Mouse (Mus musculus): Measurements from ENCODE around the gene Pml.

Gene Pml

GRCm38 (mm10) chr9:58201861-58202549, 47.6 kb downstream of the Pml start:
- no peak for DNase-seq (ENCODE audit: low spot score)

- DNase-seq (ENCODE audit: low spot score), result no peak
Measured at GRCm38 (mm10) chr9:58201091-58201842, 48.3 kb downstream of the Pml start.

- DNase-seq (ENCODE audit: low spot score), result no peak
Measured at GRCm38 (mm10) chr9:58200270-58201090, 49.1 kb downstream of the Pml start.

GRCm38 (mm10) chr9:58199381-58200269, 50.0 kb downstream of the Pml start:
- no peak for DNase-seq (ENCODE audit: low spot score)

GRCm38 (mm10) chr9:58198801-58199371, 50.7 kb downstream of the Pml start:
- DNase-seq (ENCODE audit: low spot score), result no peak

GRCm38 (mm10) chr9:58197781-58198701, 51.5 kb downstream of the Pml start:
- peak; percentile 87 for DNase-seq (ENCODE audit: low spot score)

GRCm38 (mm10) chr9:58196610-58197567, 52.7 kb downstream of the Pml start:
- DNase-seq (ENCODE audit: low spot score), result peak; percentile 46

- DNase-seq (ENCODE audit: low spot score), result no peak
Measured at GRCm38 (mm10) chr9:58196141-58196540, 53.4 kb downstream of the Pml start.

GRCm38 (mm10) chr9:58195671-58196070, 53.9 kb downstream of the Pml start:
- peak; percentile 48 for DNase-seq (ENCODE audit: low spot score)

GRCm38 (mm10) chr9:58194222-58194621, 55.4 kb downstream of the Pml start:
- DNase-seq (ENCODE audit: low spot score), result peak; percentile 42

- no peak for DNase-seq (ENCODE audit: low spot score)
Measured at GRCm38 (mm10) chr9:58184456-58184855, 65.1 kb downstream of the Pml start.

- DNase-seq (ENCODE audit: low spot score), result no peak
Measured at GRCm38 (mm10) chr9:58179390-58179789, 70.2 kb downstream of the Pml start.

GRCm38 (mm10) chr9:58177165-58177564, 72.4 kb downstream of the Pml start:
- no peak for DNase-seq (ENCODE audit: low spot score)

- DNase-seq (ENCODE audit: low spot score), result no peak
Measured at GRCm38 (mm10) chr9:58175745-58176487, 73.7 kb downstream of the Pml start.

GRCm38 (mm10) chr9:58174818-58175251, 74.8 kb downstream of the Pml start:
- no peak for DNase-seq (ENCODE audit: low spot score)

- no peak for DNase-seq (ENCODE audit: low spot score)
Measured at GRCm38 (mm10) chr9:58172863-58173262, 76.7 kb downstream of the Pml start.

GRCm38 (mm10) chr9:58169426-58169825, 80.2 kb downstream of the Pml start:
- no peak for DNase-seq (ENCODE audit: low spot score)

GRCm38 (mm10) chr9:58168880-58169279, 80.7 kb downstream of the Pml start:
- no peak for DNase-seq (ENCODE audit: low spot score)

All from testis, postnatal 10 days (tissue).